Mouse (Mus musculus) heart, postnatal 0 days (tissue): ENCODE results near the gene Psmd4. TPM values are rescaled to one million over a fixed set of nuclear protein-coding genes. Genes with fewer than 3 reads are reported as not detected.

ENCODE experiments used
- ATAC-seq: fragments of 200-750 bp; cut with Nextera tagmentation; 2 replicates; pipeline ENCODE4 v1.8.0; 2017; ENCODE audit warnings: low read depth, moderate number of reproducible peaks, moderate library complexity; ENCODE audit not compliant: insufficient read depth
- DNase-seq: peaks from one replicate; pipeline ENCODE4 v3.0.0-alpha.2; 2016; ENCODE audit warnings: low spot score
- H3K27ac ChIP-seq: fragments of 300-500 bp; sonication (generic); 2 replicates; pipeline ENCODE4 v1.5.1; 2014; ENCODE audit warnings: low read depth, mild to moderate bottlenecking
- H3K27me3 ChIP-seq: fragments of 300-500 bp; sonication (generic); 2 replicates; pipeline ENCODE4 v1.6.1; 2014; ENCODE audit warnings: low read length, mixed read lengths; ENCODE audit not compliant: control insufficient read depth, insufficient read depth
- H3K36me3 ChIP-seq: fragments of 300-500 bp; sonication (generic); replicated peaks from 2 replicates; pipeline ENCODE4 v1.6.1; 2014; ENCODE audit warnings: low read length, mixed read lengths; ENCODE audit not compliant: control insufficient read depth, insufficient read depth
- H3K4me1 ChIP-seq: fragments of 300-500 bp; sonication (generic); 2 replicates; pipeline ENCODE4 v1.6.1; 2014; ENCODE audit warnings: antibody characterized with exemption; ENCODE audit not compliant: control insufficient read depth, insufficient read depth
- H3K4me2 ChIP-seq: fragments of 300-500 bp; sonication (generic); 2 replicates; pipeline ENCODE4 v1.6.1; 2014; ENCODE audit warnings: low read depth, mild to moderate bottlenecking, low read length, moderate library complexity
- H3K4me3 ChIP-seq: fragments of 300-500 bp; sonication (generic); 2 replicates; pipeline ENCODE4 v1.5.1; 2014; ENCODE audit warnings: low read depth, low read length
- H3K9ac ChIP-seq: fragments of 300-500 bp; sonication (generic); replicated peaks from 2 replicates; pipeline ENCODE4 v1.6.1; 2014; ENCODE audit warnings: low read depth, low read length, mixed read lengths
- H3K9me3 ChIP-seq: fragments of 300-500 bp; sonication (generic); replicated peaks from 2 replicates; pipeline ENCODE4 v1.6.1; 2016; ENCODE audit warnings: low read length; ENCODE audit not compliant: control insufficient read depth
- CTCF ChIP-seq: IDR thresholded peaks from 2 replicates; pipeline ENCODE4 v1.5.1; 2016; ENCODE audit warnings: antibody characterized with exemption, control low read depth, low read depth
- EP300 ChIP-seq: IDR thresholded peaks from 2 replicates; pipeline ENCODE4 v1.6.1; 2016; ENCODE audit warnings: antibody characterized with exemption, low read depth
- WGBS: fragments of 180-500 bp; shearing (Covaris S2); extraction: QIAGEN DNeasy Blood & Tissue Kit; methylation state at CpG from one replicate; pipeline ENCODE4 v1.1.7; 2014; 5-methylcytosine and 5-hydroxymethylcytosine counted together
- polyA plus RNA-seq: library from polyadenylated mRNA; unstranded; fragments of >200 nt; fragmentation: Nextera tagmentation; extraction: Ambion mirVana; gene quantifications from 2 replicates; pipeline ENCODE4 v1.2.1, GENCODE M21; 2015
- total RNA-seq: library from RNA; depleted of rRNA; stranded (reverse); fragments of >200 nt; gene quantifications from 2 replicates; pipeline ENCODE4 v1.2.3, GENCODE M21; 2014; ENCODE audit warnings: low replicate concordance; rRNA removed

Gene Psmd4
- 190 and 210 TPM in 2 replicates for total RNA-seq
- polyA plus RNA-seq = 205 and 208 TPM in 2 replicates

DNA sequence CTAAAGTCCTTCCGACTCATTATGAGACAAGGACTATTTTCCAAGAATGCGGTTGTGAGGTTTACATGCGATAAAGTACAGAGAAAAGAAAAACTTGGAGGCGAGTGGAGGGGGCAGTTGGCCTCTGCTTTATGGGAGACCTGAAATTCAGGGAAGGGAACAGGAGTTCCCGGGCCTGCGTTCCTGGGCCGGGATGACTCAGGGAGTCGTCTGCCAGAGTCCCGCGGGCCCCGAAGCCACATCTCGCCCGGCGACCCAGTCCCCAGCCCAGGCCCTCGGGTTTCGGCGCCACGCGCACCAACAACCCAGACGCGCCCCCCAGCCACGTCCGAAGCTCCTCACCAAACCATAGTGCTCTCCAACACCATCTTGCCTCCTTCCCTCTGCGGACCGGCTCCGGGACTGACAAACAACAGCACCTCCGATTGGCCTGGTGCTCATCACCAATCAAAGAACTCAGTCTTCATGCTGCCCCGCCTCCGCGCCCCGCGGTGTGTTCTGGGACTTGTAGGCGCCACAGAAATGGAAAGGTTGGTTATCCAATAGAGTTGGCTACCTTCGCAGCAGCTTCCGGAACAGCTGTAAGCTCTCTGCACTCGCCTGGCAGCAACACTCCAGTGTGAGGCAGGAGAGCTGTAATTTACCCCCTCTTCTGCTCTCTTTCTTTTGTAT is at the start of gene Psmd4:
TSS of gene Psmd4 (minus strand) at position 449 of the 672 bp plus-strand sequence.
- Histone ChIP-seq H3K4me2 (peak within 1 kb of the TSS; percentile 57), H3K27me3 (no peaks in the 10 kb centered on the region), H3K27ac (peak within 1 kb of the TSS; percentile 71), H3K9ac (peak within 1 kb of the TSS; percentile 79), H3K4me3 (peak within 1 kb of the TSS; percentile 85), H3K36me3 (peaks cover 5% of the 10 kb centered on the region; the same call in 1 of the 2 replicates), H3K9me3 (no peaks in the 10 kb centered on the region), H3K4me1 (peaks cover 6% of the 10 kb centered on the region; the same call in 1 of the 2 replicates)
- TF ChIP-seq EP300 (no peak), CTCF (no peak)
- under 1% methylated on average over 36 of the region's 36 CpGs for WGBS
- ATAC-seq (peak; percentile 99), DNase-seq (peak; percentile 96)

DNA sequence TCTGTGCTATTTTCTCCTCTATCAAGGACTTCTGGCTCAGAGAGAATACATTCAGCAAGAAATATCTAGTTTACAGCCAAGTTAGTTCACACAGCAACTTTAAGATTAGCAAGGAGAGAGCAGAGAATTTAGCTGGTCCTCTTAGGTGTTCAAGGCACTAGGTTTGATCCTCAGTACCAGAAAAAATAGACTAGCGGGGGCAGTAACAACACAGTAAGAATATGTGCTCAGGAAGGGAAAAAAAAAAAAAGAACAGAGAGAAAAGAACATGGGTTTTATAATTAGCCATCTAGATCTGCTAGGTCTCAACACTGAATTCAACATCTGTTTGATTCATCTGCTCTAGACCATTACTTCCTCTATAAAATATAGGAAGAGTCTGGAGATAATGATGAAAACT is 45.7 kb upstream of the Psmd4 start:
- DNase-seq (no peak), ATAC-seq (no peak)
- no peak overlapping the region for H3K27ac ChIP-seq
- no peaks in the 10 kb centered on the region for H3K4me1 ChIP-seq
- no peaks in the 10 kb centered on the region for H3K27me3 ChIP-seq
- no peak overlapping the region for H3K9ac ChIP-seq
- WGBS = 82% methylated on average over 1 of the region's 1 CpGs
- H3K9me3 ChIP-seq = no peaks in the 10 kb centered on the region
- TF ChIP-seq CTCF (no peak), EP300 (no peak)
- peaks cover 5% of the 10 kb centered on the region; the same call in 1 of the 2 replicates for H3K36me3 ChIP-seq
- H3K4me3 ChIP-seq = no peak overlapping the region
- H3K4me2 ChIP-seq = no peak overlapping the region

DNA sequence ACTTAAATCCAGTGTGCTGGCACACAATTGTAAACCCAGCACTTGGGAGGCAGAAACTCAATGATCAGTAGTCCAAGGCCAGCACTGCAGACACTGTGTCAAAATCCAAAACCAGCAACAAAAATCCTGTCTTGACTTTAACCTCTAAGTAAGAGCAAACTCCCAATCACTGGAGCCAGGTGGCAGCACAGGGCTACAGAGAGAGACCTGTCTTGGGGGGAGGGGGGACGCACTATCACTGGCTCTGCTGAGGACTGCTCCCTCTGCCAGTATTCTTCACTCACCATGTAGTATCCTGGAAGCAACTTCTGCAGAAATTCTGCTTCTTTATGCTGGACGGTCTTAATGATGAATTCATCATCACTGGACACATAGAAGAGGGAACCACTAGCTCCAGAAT is 29.2 kb upstream of the Psmd4 start:
- H3K27ac ChIP-seq = no peak overlapping the region
- H3K4me3 ChIP-seq = no peak overlapping the region
- no peak for DNase-seq
- WGBS = 93% methylated on average over 2 of the region's 2 CpGs
- H3K9me3 ChIP-seq = no peaks in the 10 kb centered on the region
- H3K4me1 ChIP-seq = no peaks in the 10 kb centered on the region
- peaks cover 83% of the 10 kb centered on the region for H3K36me3 ChIP-seq
- no peak overlapping the region for H3K4me2 ChIP-seq
- no peaks in the 10 kb centered on the region for H3K27me3 ChIP-seq
- peak; percentile 40 for TF ChIP-seq CTCF
- no peak for TF ChIP-seq EP300
- H3K9ac ChIP-seq = no peak overlapping the region
- ATAC-seq = no peak

DNA sequence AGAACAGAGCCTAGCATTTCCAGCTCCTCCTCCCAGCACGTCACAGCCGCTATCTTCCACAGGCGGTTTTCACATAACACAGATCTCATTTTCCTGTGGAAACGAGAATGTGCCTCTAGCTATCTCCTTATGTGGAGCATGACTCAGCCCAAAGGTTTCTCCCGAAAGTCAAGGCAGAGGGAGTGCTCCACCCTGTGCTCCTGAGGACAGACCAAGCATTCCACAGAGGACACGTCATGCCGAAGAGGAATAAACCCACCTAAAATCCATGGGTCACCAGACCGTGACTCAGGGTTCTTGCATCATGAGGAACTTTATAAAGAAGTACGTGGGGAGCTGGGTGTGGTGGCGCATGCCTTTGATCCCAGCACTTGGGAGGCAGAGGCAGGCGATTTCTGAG is 24.2 kb upstream of the Psmd4 start:
- TF ChIP-seq EP300 = no peak
- TF ChIP-seq CTCF = no peak
- ATAC-seq = peak; percentile 62; the same call in 1 of the 2 replicates
- Histone ChIP-seq H3K9me3 (no peaks in the 10 kb centered on the region), H3K4me1 (no peaks in the 10 kb centered on the region), H3K27ac (no peak overlapping the region), H3K4me3 (no peak overlapping the region), H3K9ac (no peak overlapping the region), H3K4me2 (no peak overlapping the region), H3K36me3 (peaks cover 94% of the 10 kb centered on the region), H3K27me3 (no peaks in the 10 kb centered on the region)
- WGBS = 69% methylated on average over 11 of the region's 11 CpGs
- peak; percentile 44 for DNase-seq

DNA sequence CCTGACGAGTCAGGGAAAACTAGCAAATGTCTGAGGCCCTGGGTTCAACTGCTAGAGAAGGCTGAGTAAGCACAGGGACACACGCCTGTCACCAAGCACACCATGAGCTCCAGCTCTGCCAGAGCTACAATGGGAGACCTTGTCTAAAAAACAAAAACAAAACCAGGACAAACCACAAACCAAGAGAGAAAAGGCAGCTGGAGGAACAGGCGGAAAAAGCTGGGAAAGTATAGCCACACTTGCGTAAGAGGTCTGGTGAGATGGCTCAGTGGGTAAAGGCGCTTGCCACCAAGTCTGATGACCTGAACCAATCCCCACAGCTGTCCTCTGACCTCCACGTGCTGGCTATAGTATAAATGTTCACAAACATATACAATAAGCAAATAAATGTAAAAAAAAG is 23.7 kb upstream of the Psmd4 start:
- no peaks in the 10 kb centered on the region for H3K27me3 ChIP-seq
- no peak overlapping the region for H3K9ac ChIP-seq
- ATAC-seq (no peak), DNase-seq (no peak)
- no peak overlapping the region for H3K4me2 ChIP-seq
- H3K36me3 ChIP-seq = peaks cover 94% of the 10 kb centered on the region
- H3K27ac ChIP-seq = no peak overlapping the region
- no peaks in the 10 kb centered on the region for H3K4me1 ChIP-seq
- no peak overlapping the region for H3K4me3 ChIP-seq
- 90% methylated on average over 6 of the region's 6 CpGs for WGBS
- TF ChIP-seq EP300 (no peak), CTCF (no peak)
- H3K9me3 ChIP-seq = no peaks in the 10 kb centered on the region
